Mouse (Mus musculus): ENCODE measurements around the gene Lyzl4.

DNA sequence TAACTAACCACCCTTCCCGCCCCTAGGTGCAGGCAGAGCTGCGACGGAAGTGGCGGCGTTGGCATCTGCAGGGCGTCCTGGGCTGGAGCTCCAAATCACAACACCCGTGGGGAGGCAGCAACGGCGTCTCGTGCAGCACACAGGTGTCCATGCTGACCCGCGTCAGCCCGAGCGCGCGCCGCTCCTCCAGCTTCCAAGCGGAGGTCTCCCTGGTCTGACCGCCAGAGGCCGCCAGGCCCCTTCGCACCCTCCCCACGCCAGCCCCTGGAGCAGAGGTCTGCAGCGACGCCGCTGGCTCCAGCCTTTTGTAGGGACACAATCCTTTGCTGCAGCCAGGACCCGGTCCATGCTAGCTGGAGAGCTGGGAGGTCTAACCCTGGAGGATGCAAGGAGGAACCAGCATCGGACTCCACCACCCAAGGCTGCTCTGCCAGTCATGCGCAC is 27.5 kb upstream of the Lyzl4 start:
- TF ChIP-seq CTCF (IDR thresholded peaks at IDR 0.05; ENCODE audit: borderline replicate concordance, insufficient read depth, low read depth, low read length) (no peak; the same call in 1 of the 2 replicates), POLR2A (IDR thresholded peaks at IDR 0.05; ENCODE audit: borderline replicate concordance, insufficient read depth, low read length) (no peak)

Measured in cerebellum, adult 2 months (tissue).